Mouse (Mus musculus) left cerebral cortex, postnatal 10 days (tissue): ENCODE data around the gene Clmn. TPM values are rescaled to one million over a fixed set of nuclear protein-coding genes. Genes with fewer than 3 reads are reported as not detected.
"Not testable (repeated sequence)": the region's sequence is repeated elsewhere in the genome, so short reads cannot be mapped to it uniquely, and the experiment has no call there.

ENCODE experiments used
- DNase-seq, 2 experiments: peaks; one replicate each; pipeline ENCODE4 v3.0.0; 2021 to 2022; ENCODE audit warnings: low spot score in 2 of 2, mixed read lengths in 1 of 2; ENCODE audit errors: extremely low spot score in 1 of 2
- intact Hi-C: fragments of 180-260 bp; cut with DNase I; formaldehyde crosslinking; loops from one replicate; pipeline ENCODE4 v1.15.1; 2025
- total RNA-seq, 2 experiments: library from RNA; stranded (reverse); gene quantifications; 2 replicates each; pipeline ENCODE4 v1.2.3; 2021

Gene Clmn
- total RNA-seq, 2 experiments from 2014 or later: 18.1 to 24.5 TPM

GRCm38 (mm10) chr12:104742247-104742646 lies 122.6 kb downstream of the Clmn start:
- intact Hi-C loops: loop anchor here (10.0 kb wide), 1 partner anchor 293 kb away; the partner anchor contains the start of gene Glrx5
- DNase-seq: no peak

- intact Hi-C loops: loop anchor here (10.0 kb wide), 1 partner anchor 294 kb away; the partner anchor contains the start of gene Glrx5
- no peak for DNase-seq
These were observed 123.8 kb downstream of the Clmn start for GRCm38 (mm10) chr12:104740841-104741787.

DNA sequence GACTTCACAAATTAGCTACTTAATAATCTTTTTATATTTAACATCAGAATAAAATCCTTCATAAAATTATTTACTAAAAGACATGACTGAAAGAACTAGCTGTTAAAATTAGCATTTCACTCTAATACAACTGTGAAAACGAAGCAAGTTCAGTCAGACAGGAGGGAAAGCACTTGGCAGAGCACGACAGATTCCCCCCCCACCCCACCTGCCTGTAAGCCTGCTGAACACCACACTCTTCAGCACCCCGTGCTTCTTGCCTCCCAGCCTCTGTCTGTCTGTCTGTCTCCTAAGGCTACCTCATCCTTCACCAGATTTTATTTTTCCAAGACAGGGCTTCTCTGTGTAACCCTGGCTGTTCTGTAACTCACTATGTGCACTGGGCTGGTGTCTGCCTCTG lies 125.9 kb downstream of the Clmn start:
- no peak for DNase-seq
- intact Hi-C loops: no loop called here

- intact Hi-C loops: no loop called here
- DNase-seq: no peak
These were observed 126.4 kb downstream of the Clmn start for GRCm38 (mm10) chr12:104738446-104738845.

GRCm38 (mm10) chr12:104737666-104738065 lies 127.2 kb downstream of the Clmn start:
- intact Hi-C loops: no loop called here
- peak in 1 of 2 experiments; percentile 23 for DNase-seq

GRCm38 (mm10) chr12:104735993-104736395 lies 128.9 kb downstream of the Clmn start:
- intact Hi-C loops: no loop called here
- no peak for DNase-seq

DNA sequence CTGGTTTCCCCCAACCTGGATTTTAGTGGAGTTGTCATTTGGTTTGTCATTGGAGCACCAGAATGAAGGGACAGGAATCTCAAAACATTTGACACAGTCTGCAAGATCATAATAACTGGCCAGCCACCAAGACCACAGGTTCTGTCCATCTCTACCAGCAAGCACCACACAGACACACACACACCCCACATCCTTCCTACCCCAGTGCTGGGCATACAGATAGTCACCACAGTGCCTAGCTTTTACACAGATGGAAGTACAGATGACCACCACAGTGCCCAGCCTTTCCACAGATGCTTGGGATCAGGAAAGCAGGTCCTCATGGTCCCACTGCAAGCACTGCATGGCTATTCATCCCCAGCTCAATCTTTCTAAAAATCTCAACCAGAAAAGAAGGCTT lies 131.7 kb downstream of the Clmn start:
- no peak for DNase-seq
- intact Hi-C loops: no loop called here

DNA sequence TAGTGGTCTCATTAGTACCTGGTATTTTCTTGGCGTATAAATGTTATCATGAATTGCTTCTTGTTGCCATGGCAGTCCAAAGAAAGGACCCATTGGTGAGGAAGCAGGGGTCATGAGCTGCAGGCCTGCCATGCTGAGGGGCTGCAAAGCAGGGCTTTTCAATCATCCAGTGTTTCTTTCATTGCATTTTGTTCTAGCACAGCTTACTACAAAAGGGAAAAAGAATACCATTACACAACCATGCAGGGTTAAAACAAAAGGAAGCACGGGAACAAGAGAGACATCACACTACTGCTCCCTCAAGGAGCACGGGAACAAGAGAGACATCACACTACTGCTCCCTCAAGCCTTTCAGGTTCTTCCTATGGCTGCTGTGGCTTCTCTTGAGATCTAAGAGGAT lies 133.1 kb downstream of the Clmn start:
- no peak for DNase-seq
- intact Hi-C loops: no loop called here

DNA sequence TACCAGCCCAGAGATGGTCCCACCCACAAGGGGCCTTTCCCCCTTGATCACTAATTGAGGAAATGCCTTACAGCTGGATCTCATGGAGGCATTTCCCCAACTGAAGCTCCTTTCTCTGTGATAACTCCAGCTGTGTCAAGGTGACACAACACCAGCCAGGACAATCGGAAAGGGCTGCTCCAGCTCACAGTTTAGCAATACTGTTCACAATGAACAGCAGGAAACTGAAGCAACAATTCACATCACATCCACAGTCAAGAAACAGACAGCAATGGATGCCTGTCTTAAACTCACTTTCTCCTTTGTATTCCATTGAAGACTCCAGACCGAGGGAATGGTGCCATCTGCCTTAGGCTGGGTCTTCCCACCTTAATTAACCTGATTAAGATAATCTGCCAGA lies 138.4 kb downstream of the Clmn start:
- intact Hi-C loops, DNase-seq: not testable (repeated sequence)

GRCm38 (mm10) chr12:104722056-104722455 lies 142.8 kb downstream of the Clmn start:
- intact Hi-C loops: no loop called here
- no peak for DNase-seq

GRCm38 (mm10) chr12:104721011-104721410 lies 143.9 kb downstream of the Clmn start:
- intact Hi-C loops: no loop called here
- DNase-seq: no peak

GRCm38 (mm10) chr12:104718956-104719355 lies 145.9 kb downstream of the Clmn start:
- intact Hi-C loops: no loop called here
- DNase-seq: no peak

DNA sequence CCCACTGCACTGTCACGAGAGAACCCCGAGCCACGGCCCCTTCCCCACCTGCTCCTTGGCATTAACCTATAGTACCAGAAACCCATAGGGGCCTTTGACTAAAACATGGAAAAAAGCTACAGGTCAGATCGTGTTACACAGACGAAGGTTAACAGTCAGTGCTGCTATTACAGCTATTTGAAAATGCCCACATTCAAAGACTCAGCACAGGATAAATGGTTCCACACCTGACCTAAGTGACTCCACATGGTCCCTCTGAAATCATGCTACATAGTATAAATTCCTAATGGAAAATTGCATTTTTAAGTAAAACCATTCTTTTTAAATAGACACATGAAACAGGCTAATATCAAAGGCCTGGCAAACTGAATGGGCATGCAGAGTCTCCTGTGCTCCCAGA lies 148.5 kb downstream of the Clmn start:
- no peak for DNase-seq
- intact Hi-C loops: no loop called here

DNA sequence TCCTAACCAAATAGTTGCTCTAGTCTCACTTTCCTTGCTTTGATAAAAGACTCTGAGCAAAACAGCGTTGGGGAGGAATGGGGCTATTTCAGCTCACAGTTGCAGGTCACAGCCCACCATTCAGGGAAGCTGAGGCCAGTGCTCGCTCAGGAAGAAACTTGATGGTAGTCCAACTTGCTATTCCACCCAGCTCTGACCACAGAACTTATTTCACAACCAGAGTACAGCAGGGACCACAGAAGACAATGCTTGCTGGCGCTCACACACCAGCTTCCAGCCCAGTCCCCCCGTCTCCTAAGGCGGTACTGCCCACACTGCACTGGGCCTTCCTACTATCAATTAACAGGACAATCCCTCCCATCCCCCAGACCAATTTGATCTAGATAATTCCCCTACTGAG lies 149.4 kb downstream of the Clmn start:
- intact Hi-C loops: no loop called here
- no peak for DNase-seq

Other genes starting within 250 kb of the Clmn start
- gene Dicer1, start 113.1 kb downstream of the Clmn start, total RNA-seq: 10 to 100 TPM; 63.3 to 64.7 TPM
- gene Syne3, start 144.7 kb upstream of the Clmn start, total RNA-seq: under 1 TPM; 0.79 to 0.81 TPM
- gene Glrx5, start 167.6 kb upstream of the Clmn start, total RNA-seq: 10 to 100 TPM; 62.9 to 65.1 TPM